ENCODE assay signal across 25 mouse cellular contexts in genomic region chr15:100050940-100051339, GRCm38 (mm10). TPM values are rescaled to one million over a fixed set of nuclear protein-coding genes. Genes with fewer than 3 reads are reported as not detected.
DNase-seq lines count a peak whose midpoint lies in the region; ATAC-seq and TF ChIP-seq lines count a peak whose summit lies in the region.
"Had no signal": no experiment of that assay in that cellular context is flagged by ENCODE, and none has a peak within 500 bp of the region (broad histone marks: within the 10 kb centered on the region; RNA-seq: fewer than 3 reads in every experiment).

No protein-coding gene starts in this region.

- H3K4me1 ChIP-seq in intestine, embryonic 15.5 days (replicated peaks): peaks cover 10% of the 10 kb centered on the region; the same call in 1 of the 2 replicates
- no peaks in the 10 kb centered on the region for H3K4me1 ChIP-seq in intestine, postnatal 0 days (replicated peaks; ENCODE audit: control insufficient read depth, insufficient read depth, low read length)
- H3K4me1 ChIP-seq in midbrain, embryonic 15.5 days: peaks cover 19% of the 10 kb centered on the region

- intact Hi-C loops in gastrocnemius, postnatal 14 days (cut with DNase I; ENCODE audit: low total_unique reads): no loop called here

- peak; percentile 43; the same call in 1 of the 2 replicates for ATAC-seq in intestine, embryonic 15.5 days
- ATAC-seq in intestine, postnatal 0 days: peak; percentile 41; the same call in 1 of the 2 replicates
- no peak for ATAC-seq in activated CD4-positive, CD25-positive, alpha-beta regulatory T cell, adult 4 months
- ATAC-seq in midbrain, embryonic 15.5 days (replicated peaks): no peak
- ATAC-seq: forebrain, embryonic 13.5 days; forebrain, embryonic 15.5 days; forebrain, postnatal 0 days; Patski had no signal

- no peaks in the 10 kb centered on the region for H3K27me3 ChIP-seq in intestine, embryonic 15.5 days (replicated peaks)
- H3K27me3 ChIP-seq in intestine, postnatal 0 days (replicated peaks; ENCODE audit: control insufficient read depth, insufficient read depth, low read length): no peaks in the 10 kb centered on the region
- no peaks in the 10 kb centered on the region for H3K27me3 ChIP-seq in midbrain, embryonic 15.5 days (replicated peaks)
- H3K27me3 ChIP-seq: CH12.LX; embryonic facial prominence, embryonic 12.5 days; forebrain, embryonic 13.5 days; forebrain, embryonic 15.5 days; Patski had no signal

- no peak overlapping the region for H3K4me2 ChIP-seq in intestine, embryonic 15.5 days (replicated peaks)
- no peak overlapping the region for H3K4me2 ChIP-seq in intestine, postnatal 0 days (replicated peaks; ENCODE audit: low read depth)
- no peak overlapping the region for H3K4me2 ChIP-seq in midbrain, embryonic 15.5 days
- H3K4me2 ChIP-seq: embryonic facial prominence, embryonic 12.5 days; forebrain, embryonic 13.5 days; forebrain, embryonic 15.5 days had no signal

- 64% methylated on average over 7 of the region's 7 CpGs for WGBS in intestine, embryonic 15.5 days
- WGBS in intestine, postnatal 0 days: 45% methylated on average over 7 of the region's 7 CpGs
- WGBS in midbrain, embryonic 15.5 days: 86% methylated on average over 7 of the region's 7 CpGs

- no peak overlapping the region for H3K4me3 ChIP-seq in intestine, embryonic 15.5 days (replicated peaks)
- H3K4me3 ChIP-seq in intestine, postnatal 0 days (ENCODE audit: low read depth, low read length): no peak overlapping the region
- no peak overlapping the region for H3K4me3 ChIP-seq in midbrain, embryonic 15.5 days
- H3K4me3 ChIP-seq: embryonic facial prominence, embryonic 10.5 days; embryonic facial prominence, embryonic 12.5 days; forebrain, embryonic 13.5 days; forebrain, embryonic 15.5 days had no signal

- H3K27ac ChIP-seq in intestine, embryonic 15.5 days: no peak overlapping the region
- no peak overlapping the region for H3K27ac ChIP-seq in intestine, postnatal 0 days (ENCODE audit: low read depth, low read length)
- H3K27ac ChIP-seq in midbrain, embryonic 15.5 days: no peak overlapping the region
- H3K27ac ChIP-seq: embryonic facial prominence, embryonic 10.5 days; embryonic facial prominence, embryonic 12.5 days; forebrain, embryonic 13.5 days; forebrain, embryonic 15.5 days had no signal

- no peaks in the 10 kb centered on the region for H3K36me3 ChIP-seq in intestine, embryonic 15.5 days
- H3K36me3 ChIP-seq in intestine, postnatal 0 days (ENCODE audit: control insufficient read depth, insufficient read depth): peaks cover 4% of the 10 kb centered on the region; the same call in 1 of the 2 replicates
- H3K36me3 ChIP-seq in midbrain, embryonic 15.5 days (replicated peaks): peaks cover 6% of the 10 kb centered on the region

- DNase-seq in heart, adult 11 months: peak; percentile 86
- no peak for DNase-seq in heart, adult 18-20 months
- peak; percentile 36 for DNase-seq in CD4-positive, CD25-positive, alpha-beta regulatory T cell, adult 2 months (ENCODE audit: low read depth, low spot score)
- no peak for DNase-seq in gastrocnemius, postnatal 14 days
- DNase-seq: adrenal gland, adult 2 months; adrenal gland, postnatal 10 days; adrenal gland, postnatal 25 days; B cell, adult 2 months; cerebellum, adult 11 months; cerebellum, adult 18-20 months; cerebellum, adult 9-10 months; cerebellum, postnatal 10 days; cerebellum, postnatal 25 days; forebrain, postnatal 0 days had no signal

- H3K9ac ChIP-seq in intestine, embryonic 15.5 days: no peak overlapping the region
- no peak overlapping the region for H3K9ac ChIP-seq in intestine, postnatal 0 days (ENCODE audit: low read depth, low read length)
- H3K9ac ChIP-seq in midbrain, embryonic 15.5 days: no peak overlapping the region
- H3K9ac ChIP-seq: embryonic facial prominence, embryonic 12.5 days; forebrain, embryonic 13.5 days; forebrain, embryonic 15.5 days; forebrain, postnatal 0 days had no signal

- H3K9me3 ChIP-seq in intestine, embryonic 15.5 days: no peaks in the 10 kb centered on the region
- no peaks in the 10 kb centered on the region for H3K9me3 ChIP-seq in intestine, postnatal 0 days (ENCODE audit: control insufficient read depth)
- H3K9me3 ChIP-seq in midbrain, embryonic 15.5 days: no peaks in the 10 kb centered on the region
- H3K9me3 ChIP-seq: embryonic facial prominence, embryonic 10.5 days; embryonic facial prominence, embryonic 12.5 days; forebrain, embryonic 13.5 days; forebrain, embryonic 15.5 days; G1E had no signal

- TF ChIP-seq CTCF in intestine, postnatal 0 days (IDR thresholded peaks at IDR 0.05; ENCODE audit: low read depth): no peak

RNA-seq across cellular contexts. Expression of gene Dip2b, which starts 12.5 kb away (rescaled TPM):
- 10 to 100 TPM; 19.4 to 20.2 TPM for total RNA-seq in heart, adult 18-20 months (2021)
- polyA plus RNA-seq in intestine, embryonic 15.5 days (2015; fragmentation: Nextera tagmentation; extraction: Ambion mirVana): 7.6 and 8.1 TPM in 2 replicates
- polyA plus RNA-seq in intestine, postnatal 0 days (2015; fragmentation: Nextera tagmentation; extraction: Ambion mirVana): 4.9 and 5.0 TPM in 2 replicates
- 10 to 100 TPM; 10.8 to 13.2 TPM for total RNA-seq in gastrocnemius, postnatal 14 days (2021)
- polyA plus RNA-seq in activated CD4-positive, CD25-positive, alpha-beta regulatory T cell, adult 4 months (2017; shearing (Covaris generic)): 10 to 100 TPM; 16.8 to 18.2 TPM
- polyA plus RNA-seq in midbrain, embryonic 15.5 days (2015; fragmentation: Nextera tagmentation; extraction: Ambion mirVana): 18.9 and 20.2 TPM in 2 replicates

Comparison
In these comparisons a context has a peak if more than half of its experiments do, and no peak if none do; other contexts are left out.
1. DNase-seq: peak in heart, adult 11 months (single experiment) and CD4-positive, CD25-positive, alpha-beta regulatory T cell, adult 2 months (single experiment); none in heart, adult 18-20 months (0 of 2) and gastrocnemius, postnatal 14 days (single experiment).
2. ATAC-seq: peak in intestine, embryonic 15.5 days (single experiment) and intestine, postnatal 0 days (single experiment); none in activated CD4-positive, CD25-positive, alpha-beta regulatory T cell, adult 4 months (single experiment) and midbrain, embryonic 15.5 days (single experiment).